Mouse (Mus musculus) lung, adult 2 months (tissue): ENCODE measurements around the gene Tdg.

Experiments used
- CTCF ChIP-seq: fragments of 200-500 bp; IDR thresholded peaks from 2 replicates; pipeline ENCODE4 v1.5.1; 2011; ENCODE audit warnings: mild to moderate bottlenecking, low read length, control low read depth; ENCODE audit not compliant: insufficient read depth
- POLR2A ChIP-seq: fragments of 200-500 bp; IDR thresholded peaks from 2 replicates; pipeline ENCODE4 v1.6.1; 2011; ENCODE audit warnings: low read depth, mild to moderate bottlenecking, control low read depth, low read length, borderline replicate concordance; ENCODE audit errors: extremely low read depth

DNA sequence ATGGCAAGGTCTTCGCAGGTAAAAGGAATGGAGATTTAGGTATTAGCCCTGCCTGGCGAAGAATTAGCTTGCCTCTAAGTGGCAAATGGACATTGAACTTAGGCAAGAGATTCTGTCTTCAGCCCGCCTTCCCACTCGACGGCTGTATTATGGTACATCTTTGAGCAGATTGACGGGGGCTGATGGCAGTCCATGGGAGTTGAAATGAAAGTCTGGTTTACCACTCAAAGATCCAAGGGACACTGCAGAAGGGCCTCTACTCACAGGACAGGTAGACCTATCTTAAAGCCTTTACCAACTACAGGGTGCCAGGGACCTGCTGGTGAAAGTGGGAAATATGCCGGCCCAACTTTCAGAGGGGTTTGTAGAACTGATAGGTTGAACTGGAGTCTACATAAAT lies 869 bp downstream of the Tdg start:
- TF ChIP-seq CTCF: no peak
- TF ChIP-seq POLR2A: no peak
